Mouse (Mus musculus): ENCODE results near the gene Mcf2.

DNA sequence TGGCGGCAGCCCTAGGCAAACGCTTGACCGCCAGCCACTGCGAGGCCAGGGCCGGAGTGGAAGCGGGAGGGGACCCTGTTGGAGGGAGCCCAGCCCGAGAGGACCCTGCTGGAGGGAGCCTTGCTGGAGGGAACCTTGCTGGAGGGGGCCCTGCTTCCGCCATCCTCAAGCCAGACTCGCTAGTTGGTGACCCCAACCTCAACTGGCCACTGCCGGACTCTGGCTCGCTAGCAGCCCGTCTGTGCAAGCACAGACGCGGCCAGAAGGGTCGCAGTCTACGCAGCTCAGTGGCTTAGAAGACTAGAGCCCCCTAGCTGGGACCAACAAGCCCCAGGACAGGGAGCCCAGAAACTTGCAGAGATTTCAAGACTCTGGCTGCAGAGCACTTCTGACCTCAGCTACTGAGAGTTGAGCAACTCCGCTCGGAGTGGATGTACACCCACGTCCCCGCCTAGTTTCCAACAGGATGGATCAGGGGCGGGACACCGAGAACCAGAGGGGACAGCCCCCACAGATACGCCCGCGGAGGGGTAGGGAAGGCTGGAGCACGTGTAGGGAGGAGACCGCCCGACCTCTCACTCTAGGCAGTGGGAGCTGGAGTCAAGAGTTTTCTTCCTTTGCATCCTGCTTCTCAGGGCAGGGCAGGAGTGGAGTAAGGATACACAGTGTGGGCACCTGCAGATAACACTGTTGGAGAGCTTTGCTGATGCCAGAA lies at the start of gene Mcf2:
- TF ChIP-seq CTCF (IDR thresholded peaks at IDR 0.05) (no peak), EP300 (IDR thresholded peaks at IDR 0.05) (no peak)
